Mouse (Mus musculus) limb, embryonic 11.5 days (tissue): ENCODE results near the gene Slc26a11. TPM values are rescaled to one million over a fixed set of nuclear protein-coding genes. Genes with fewer than 3 reads are reported as not detected.

Experiments
- ATAC-seq: fragments of 200-750 bp; cut with Nextera tagmentation; 2 replicates; pipeline ENCODE4 v1.8.0; 2017; ENCODE audit warnings: low read depth; ENCODE audit not compliant: insufficient number of reproducible peaks, low FRiP score, low TSS enrichment
- DNase-seq: peaks from one replicate; pipeline ENCODE4 v3.0.0-alpha.2; 2015; ENCODE audit warnings: low spot score
- H3K27ac ChIP-seq: fragments of 300-500 bp; sonication (generic); replicated peaks from 2 replicates; pipeline ENCODE4 v1.5.1; 2014; ENCODE audit warnings: low read depth, mild to moderate bottlenecking, low read length
- H3K27me3 ChIP-seq: fragments of 300-500 bp; sonication (generic); 2 replicates; pipeline ENCODE4 v1.6.1; 2014; ENCODE audit warnings: mild to moderate bottlenecking, low read length, mixed read lengths; ENCODE audit not compliant: control insufficient read depth, insufficient read depth
- H3K36me3 ChIP-seq: fragments of 300-500 bp; sonication (generic); 2 replicates; pipeline ENCODE4 v1.6.1; 2014; ENCODE audit warnings: mild to moderate bottlenecking, low read length, moderate library complexity, mixed read lengths; ENCODE audit not compliant: control insufficient read depth, insufficient read depth
- H3K4me1 ChIP-seq: fragments of 300-500 bp; sonication (generic); 2 replicates; pipeline ENCODE4 v1.6.1; 2014; ENCODE audit warnings: low read length, mixed read lengths; ENCODE audit not compliant: control insufficient read depth, insufficient read depth
- H3K4me2 ChIP-seq: fragments of 300-500 bp; sonication (generic); 2 replicates; pipeline ENCODE4 v1.6.1; 2014; ENCODE audit warnings: low read depth, mild to moderate bottlenecking, moderate library complexity; ENCODE audit not compliant: severe bottlenecking
- H3K4me3 ChIP-seq: fragments of 300-500 bp; sonication (generic); 2 replicates; pipeline ENCODE4 v1.5.1; 2014; ENCODE audit warnings: low read depth, low read length
- H3K9ac ChIP-seq: fragments of 300-500 bp; sonication (generic); 2 replicates; pipeline ENCODE4 v1.6.1; 2014; ENCODE audit warnings: mild to moderate bottlenecking, low read length
- H3K9me3 ChIP-seq: fragments of 300-500 bp; sonication (generic); 2 replicates; pipeline ENCODE4 v1.6.1; 2016; ENCODE audit warnings: low read length; ENCODE audit not compliant: control insufficient read depth
- WGBS: fragments of 180-500 bp; shearing (Covaris S2); extraction: QIAGEN DNeasy Blood & Tissue Kit; methylation state at CpG from one replicate; pipeline ENCODE4 v1.1.7; 2014; 5-methylcytosine and 5-hydroxymethylcytosine counted together
- microRNA counts: library from miRNA; unstranded; fragments of <30 nt; microRNA quantifications from one replicate; lab custom pipeline; 2016
- microRNA-seq: library from miRNA; unstranded; fragments of <30 nt; microRNA quantifications from one replicate; pipeline ENCODE4, GENCODE M21; 2016
- polyA plus RNA-seq: library from polyadenylated mRNA; unstranded; fragments of >200 nt; fragmentation: Nextera tagmentation; extraction: Ambion mirVana; gene quantifications from 2 replicates; pipeline ENCODE4 v1.2.1, GENCODE M21; 2014

Gene Slc26a11
- polyA plus RNA-seq, 1 experiment from 2014 or later = 7.4 TPM

GRCm38 (mm10) chr11:119427986-119428385 is 72.6 kb downstream of the Slc26a11 start:
- WGBS = 92% methylated on average over 5 of the region's 5 CpGs
- H3K4me1 ChIP-seq = peaks cover 5% of the 10 kb centered on the region
- H3K36me3 ChIP-seq = no peaks in the 10 kb centered on the region
- H3K4me2 ChIP-seq = no peak overlapping the region
- no peak overlapping the region for H3K4me3 ChIP-seq
- no peak overlapping the region for H3K27ac ChIP-seq
- no peaks in the 10 kb centered on the region for H3K27me3 ChIP-seq
- DNase-seq (no peak), ATAC-seq (no peak)
- H3K9ac ChIP-seq = no peak overlapping the region
- H3K9me3 ChIP-seq = no peaks in the 10 kb centered on the region

- Histone ChIP-seq H3K27ac (no peak overlapping the region), H3K9ac (no peak overlapping the region)
- 1% methylated on average over 24 of the region's 35 CpGs for WGBS
Measured at GRCm38 (mm10) chr11:119428649-119429136, 73.3 kb downstream of the Slc26a11 start.

More at GRCm38 (mm10) chr11:119428649-119429136, 73.3 kb downstream of the Slc26a11 start:
- Histone ChIP-seq H3K36me3 (peaks cover 3% of the 10 kb centered on the region; the same call in 1 of the 2 replicates), H3K27me3 (no peaks in the 10 kb centered on the region), H3K4me1 (peaks cover 5% of the 10 kb centered on the region), H3K4me3 (peak overlapping the region; percentile 0; the same call in 1 of the 2 replicates), H3K9me3 (no peaks in the 10 kb centered on the region), H3K4me2 (peak overlapping the region; percentile 16; the same call in 1 of the 2 replicates)
- ATAC-seq (peak; percentile 26; the same call in 1 of the 2 replicates), DNase-seq (peak; percentile 69)

MicroRNAs encoded within 50 kb of the gene (microRNA counts, 519-probe panel; counts per million panel counts)
- not detected for microRNA mmu-miR-1932 (lab: Ali Mortazavi, UCI)

Small RNA genes within 50 kb of the gene (microRNA-seq; reads per million reads assigned to microRNA genes)
- gene Mir1932 = not detected

Other genes starting within 250 kb of the Slc26a11 start
- 10.8 TPM in 2 replicates for gene Tbc1d16, start 127.1 kb upstream of the Slc26a11 start, polyA plus RNA-seq
- 8.9 and 10.8 TPM in 2 replicates for gene Ccdc40, start 127.0 kb upstream of the Slc26a11 start, polyA plus RNA-seq
- 16.5 and 17.9 TPM in 2 replicates for gene Gaa, start 87.7 kb upstream of the Slc26a11 start, polyA plus RNA-seq
- 463 and 475 TPM in 2 replicates for gene Eif4a3, start 55.5 kb upstream of the Slc26a11 start, polyA plus RNA-seq
- gene Card14, start 47.8 kb upstream of the Slc26a11 start, polyA plus RNA-seq = 0.17 and 0.18 TPM in 2 replicates
- 4.9 and 6.2 TPM in 2 replicates for gene Sgsh, start within 50 bp of the Slc26a11 start, polyA plus RNA-seq
- gene Rnf213, start 37.5 kb downstream of the Slc26a11 start, polyA plus RNA-seq = 3.1 and 3.5 TPM in 2 replicates
- gene Endov, start 135.8 kb downstream of the Slc26a11 start, polyA plus RNA-seq = 16.5 and 17.8 TPM in 2 replicates
- gene Nptx1, start 192.2 kb downstream of the Slc26a11 start, polyA plus RNA-seq = 0.29 and 0.60 TPM in 2 replicates
- gene Rptor, start 247.3 kb downstream of the Slc26a11 start, polyA plus RNA-seq = 13.8 and 16.2 TPM in 2 replicates